Mouse (Mus musculus) heart, postnatal 0 days (tissue): Measurements from ENCODE around the gene Arid1b. TPM values are rescaled to one million over a fixed set of nuclear protein-coding genes. Genes with fewer than 3 reads are reported as not detected.
"Not testable (repeated sequence)": the region's sequence is repeated elsewhere in the genome, so short reads cannot be mapped to it uniquely, and the experiment has no call there.

Experiments
- ATAC-seq: fragments of 200-750 bp; cut with Nextera tagmentation; 2 replicates; pipeline ENCODE4 v1.8.0; 2017; ENCODE audit warnings: low read depth, moderate number of reproducible peaks, moderate library complexity; ENCODE audit not compliant: insufficient read depth
- DNase-seq: peaks from one replicate; pipeline ENCODE4 v3.0.0-alpha.2; 2016; ENCODE audit warnings: low spot score
- H3K27ac ChIP-seq: fragments of 300-500 bp; sonication (generic); 2 replicates; pipeline ENCODE4 v1.5.1; 2014; ENCODE audit warnings: low read depth, mild to moderate bottlenecking
- H3K27me3 ChIP-seq: fragments of 300-500 bp; sonication (generic); 2 replicates; pipeline ENCODE4 v1.6.1; 2014; ENCODE audit warnings: low read length, mixed read lengths; ENCODE audit not compliant: control insufficient read depth, insufficient read depth
- H3K36me3 ChIP-seq: fragments of 300-500 bp; sonication (generic); replicated peaks from 2 replicates; pipeline ENCODE4 v1.6.1; 2014; ENCODE audit warnings: low read length, mixed read lengths; ENCODE audit not compliant: control insufficient read depth, insufficient read depth
- H3K4me1 ChIP-seq: fragments of 300-500 bp; sonication (generic); 2 replicates; pipeline ENCODE4 v1.6.1; 2014; ENCODE audit warnings: antibody characterized with exemption; ENCODE audit not compliant: control insufficient read depth, insufficient read depth
- H3K4me2 ChIP-seq: fragments of 300-500 bp; sonication (generic); 2 replicates; pipeline ENCODE4 v1.6.1; 2014; ENCODE audit warnings: low read depth, mild to moderate bottlenecking, low read length, moderate library complexity
- H3K4me3 ChIP-seq: fragments of 300-500 bp; sonication (generic); 2 replicates; pipeline ENCODE4 v1.5.1; 2014; ENCODE audit warnings: low read depth, low read length
- H3K9ac ChIP-seq: fragments of 300-500 bp; sonication (generic); replicated peaks from 2 replicates; pipeline ENCODE4 v1.6.1; 2014; ENCODE audit warnings: low read depth, low read length, mixed read lengths
- H3K9me3 ChIP-seq: fragments of 300-500 bp; sonication (generic); replicated peaks from 2 replicates; pipeline ENCODE4 v1.6.1; 2016; ENCODE audit warnings: low read length; ENCODE audit not compliant: control insufficient read depth
- CTCF ChIP-seq: IDR thresholded peaks from 2 replicates; pipeline ENCODE4 v1.5.1; 2016; ENCODE audit warnings: antibody characterized with exemption, control low read depth, low read depth
- EP300 ChIP-seq: IDR thresholded peaks from 2 replicates; pipeline ENCODE4 v1.6.1; 2016; ENCODE audit warnings: antibody characterized with exemption, low read depth
- WGBS: fragments of 180-500 bp; shearing (Covaris S2); extraction: QIAGEN DNeasy Blood & Tissue Kit; methylation state at CpG from one replicate; pipeline ENCODE4 v1.1.7; 2014; 5-methylcytosine and 5-hydroxymethylcytosine counted together
- polyA plus RNA-seq: library from polyadenylated mRNA; unstranded; fragments of >200 nt; fragmentation: Nextera tagmentation; extraction: Ambion mirVana; gene quantifications from 2 replicates; pipeline ENCODE4 v1.2.1, GENCODE M21; 2015
- total RNA-seq: library from RNA; depleted of rRNA; stranded (reverse); fragments of >200 nt; gene quantifications from 2 replicates; pipeline ENCODE4 v1.2.3, GENCODE M21; 2014; ENCODE audit warnings: low replicate concordance

Arid1b gene
- total and polyA plus RNA-seq, 2 experiments from 2014 or later = 4.4 to 27.3 TPM

DNA sequence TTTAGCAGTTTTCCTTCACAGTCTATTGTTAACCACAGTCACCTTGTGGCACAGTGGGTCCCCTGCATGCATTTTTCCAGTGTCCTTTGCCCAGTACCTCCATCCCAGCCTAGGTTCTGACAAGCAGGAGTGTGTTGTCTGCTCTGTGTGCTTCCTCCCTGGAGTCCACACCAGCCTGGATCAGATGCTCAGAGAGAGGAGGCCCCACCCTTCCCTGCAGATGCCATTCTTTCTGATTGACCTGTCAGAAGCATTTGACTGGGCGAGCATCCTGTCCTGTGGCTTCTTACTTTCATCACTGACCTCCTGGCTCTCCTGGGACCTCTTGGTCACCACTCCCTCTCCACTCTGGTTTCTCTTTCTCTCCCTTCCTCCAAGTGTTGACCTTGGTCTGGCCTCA is 113.9 kb downstream of the Arid1b start:
- Histone ChIP-seq H3K36me3 (no peaks in the 10 kb centered on the region), H3K9ac (no peak overlapping the region), H3K27me3 (no peaks in the 10 kb centered on the region), H3K4me1 (peaks cover 18% of the 10 kb centered on the region), H3K4me2 (no peak overlapping the region), H3K9me3 (no peaks in the 10 kb centered on the region), H3K27ac (no peak overlapping the region), H3K4me3 (no peak overlapping the region)
- TF ChIP-seq EP300 = no peak
- no peak for TF ChIP-seq CTCF
- DNase-seq (no peak), ATAC-seq (no peak)
- 60% methylated on average over 1 of the region's 1 CpGs for WGBS

DNA sequence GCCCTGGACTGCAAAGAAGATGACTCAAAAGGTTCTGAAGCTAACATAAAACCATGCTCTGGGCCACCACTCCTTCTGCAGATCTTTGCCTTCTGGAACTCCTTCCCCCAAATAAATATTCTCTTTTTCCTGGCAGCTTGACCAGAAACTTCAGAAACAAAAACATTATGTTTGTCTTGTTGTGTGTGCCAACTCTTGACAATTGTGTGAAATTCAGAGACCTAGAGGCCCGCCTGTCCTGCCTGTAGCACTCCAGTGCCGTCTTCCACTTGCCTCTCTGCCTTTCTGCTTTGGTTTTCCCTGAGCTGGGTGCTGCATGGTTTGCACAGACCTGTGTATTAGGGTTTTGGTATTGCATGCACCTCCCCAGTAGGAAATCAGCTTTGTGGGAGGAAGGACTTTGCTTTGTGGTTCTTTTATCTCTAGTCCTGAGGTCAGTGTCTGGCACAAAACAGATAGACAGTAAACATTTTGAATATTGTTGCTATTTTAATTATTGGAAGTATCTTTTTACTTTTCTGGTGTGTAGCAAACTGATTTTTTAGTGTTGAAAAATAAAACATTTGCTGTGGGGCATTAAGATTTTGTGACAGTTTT is 114.5 kb downstream of the Arid1b start:
- H3K9me3 ChIP-seq = no peaks in the 10 kb centered on the region
- no peak overlapping the region for H3K4me3 ChIP-seq
- no peak for TF ChIP-seq CTCF
- no peak for TF ChIP-seq EP300
- no peak overlapping the region for H3K27ac ChIP-seq
- whole genome bisulfite sequencing = 69% methylated on average over 2 of the region's 2 CpGs
- no peak overlapping the region for H3K4me2 ChIP-seq
- H3K27me3 ChIP-seq = no peaks in the 10 kb centered on the region
- DNase-seq = no peak
- H3K4me1 ChIP-seq = peaks cover 18% of the 10 kb centered on the region
- no peak overlapping the region for H3K9ac ChIP-seq
- no peaks in the 10 kb centered on the region for H3K36me3 ChIP-seq
- no peak for ATAC-seq

DNA sequence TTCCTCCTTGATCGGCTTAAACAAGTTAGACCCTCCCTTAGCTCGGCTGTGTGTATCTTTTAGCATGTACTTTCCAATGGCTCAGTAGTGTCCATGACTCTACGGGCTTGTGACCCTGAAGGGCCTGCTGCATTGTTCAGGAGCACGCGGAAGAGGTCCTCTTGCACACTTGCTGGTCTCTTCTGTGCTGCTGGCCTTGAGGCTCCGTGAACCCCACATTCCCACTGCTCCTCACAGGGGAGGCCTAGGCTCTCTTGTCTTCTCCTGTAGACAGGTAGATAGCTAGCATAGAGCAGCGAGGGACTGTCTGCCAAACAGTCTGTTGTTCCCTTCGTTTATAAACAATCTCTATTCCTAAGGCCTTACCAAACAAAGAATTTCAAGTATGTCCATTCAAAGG is 115.2 kb downstream of the Arid1b start:
- WGBS = 77% methylated on average over 8 of the region's 8 CpGs
- Histone ChIP-seq H3K4me3 (no peak overlapping the region), H3K9ac (no peak overlapping the region), H3K27ac (no peak overlapping the region), H3K4me2 (no peak overlapping the region), H3K27me3 (no peaks in the 10 kb centered on the region), H3K9me3 (no peaks in the 10 kb centered on the region), H3K4me1 (peaks cover 18% of the 10 kb centered on the region), H3K36me3 (no peaks in the 10 kb centered on the region)
- TF ChIP-seq EP300 (no peak), CTCF (no peak)
- DNase-seq (no peak), ATAC-seq (no peak)

DNA sequence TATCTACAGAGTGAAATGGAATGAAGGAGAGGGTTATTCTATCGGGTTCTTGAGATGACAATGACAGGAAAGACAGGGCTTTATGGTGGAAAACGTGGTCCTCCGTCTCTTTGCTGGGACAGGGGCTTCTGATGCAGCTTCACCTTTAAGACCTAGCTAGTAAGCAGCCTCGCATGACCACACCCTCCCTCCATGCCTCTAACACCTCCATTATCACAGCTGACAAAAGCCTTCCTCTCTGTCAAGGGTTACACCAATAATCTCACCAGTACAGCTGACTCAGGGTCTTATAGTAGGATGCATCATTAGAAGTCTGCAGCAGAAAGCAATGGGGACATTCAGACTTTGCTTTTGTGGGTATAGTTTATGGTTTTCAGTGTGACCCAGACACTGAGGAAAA is 116.0 kb downstream of the Arid1b start:
- H3K36me3 ChIP-seq = no peaks in the 10 kb centered on the region
- no peak for TF ChIP-seq EP300
- no peak for TF ChIP-seq CTCF
- no peak overlapping the region for H3K27ac ChIP-seq
- no peaks in the 10 kb centered on the region for H3K27me3 ChIP-seq
- H3K9me3 ChIP-seq = no peaks in the 10 kb centered on the region
- H3K4me1 ChIP-seq = peaks cover 18% of the 10 kb centered on the region
- ATAC-seq (no peak), DNase-seq (no peak)
- no peak overlapping the region for H3K4me2 ChIP-seq
- no peak overlapping the region for H3K4me3 ChIP-seq
- H3K9ac ChIP-seq = no peak overlapping the region
- WGBS = 58% methylated on average over 4 of the region's 4 CpGs

DNA sequence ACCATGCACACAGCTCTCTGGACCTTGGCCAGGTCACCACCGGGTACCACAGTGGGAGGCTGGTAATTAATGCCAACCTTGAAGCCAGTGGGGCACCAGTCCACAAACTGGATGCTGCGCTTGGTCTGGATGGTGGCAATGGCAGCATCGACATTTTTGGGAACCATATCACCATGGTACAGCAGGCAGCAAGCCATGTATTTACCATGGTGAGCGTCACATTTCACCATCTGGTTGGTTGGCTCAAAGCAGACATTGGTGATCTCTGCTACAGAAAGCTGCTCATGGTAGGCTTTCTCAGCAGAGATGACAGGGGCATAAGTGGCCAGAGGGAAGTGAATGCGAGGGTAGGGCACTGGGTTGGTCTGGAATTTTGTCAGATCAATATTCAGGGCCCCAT is 116.8 kb downstream of the Arid1b start:
- H3K9ac ChIP-seq, H3K36me3 ChIP-seq, H3K27me3 ChIP-seq, H3K4me2 ChIP-seq, DNase-seq, H3K9me3 ChIP-seq, H3K4me3 ChIP-seq, ATAC-seq, H3K27ac ChIP-seq: not testable (repeated sequence)
- peaks cover 18% of the 10 kb centered on the region for H3K4me1 ChIP-seq
- 94% methylated on average over 5 of the region's 5 CpGs for WGBS

DNA sequence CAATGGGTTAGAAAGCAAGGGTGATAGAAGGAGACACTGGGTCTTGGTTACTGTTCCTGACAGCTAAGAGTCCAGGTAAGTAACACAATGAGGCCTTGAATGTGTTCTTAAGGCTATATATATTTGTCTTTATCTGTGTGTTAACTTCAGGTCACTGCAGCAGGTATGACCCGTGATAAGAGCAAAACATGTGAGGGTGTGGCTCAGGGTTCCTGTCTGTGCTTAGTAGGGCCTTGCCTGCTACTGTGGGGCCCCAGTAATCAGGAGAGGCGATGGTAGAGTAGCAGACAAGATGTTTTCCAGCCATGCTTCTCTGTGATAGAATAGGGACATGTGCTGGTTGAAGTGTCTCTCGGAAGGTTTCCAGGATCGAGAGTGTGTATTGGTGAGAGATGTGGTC is 118.0 kb downstream of the Arid1b start:
- Histone ChIP-seq H3K4me1 (peaks cover 20% of the 10 kb centered on the region; the same call in 1 of the 2 replicates), H3K9ac (no peak overlapping the region), H3K4me2 (no peak overlapping the region), H3K27me3 (no peaks in the 10 kb centered on the region), H3K4me3 (no peak overlapping the region), H3K36me3 (no peaks in the 10 kb centered on the region), H3K9me3 (no peaks in the 10 kb centered on the region), H3K27ac (no peak overlapping the region)
- DNase-seq = no peak
- no peak for ATAC-seq
- WGBS = 80% methylated on average over 4 of the region's 4 CpGs
- TF ChIP-seq CTCF = no peak
